Mouse (Mus musculus): ENCODE measurements around the gene Zfp609. TPM values are rescaled to one million over a fixed set of nuclear protein-coding genes. Genes with fewer than 3 reads are reported as not detected.

Zfp609 gene
- total RNA-seq, 1 experiment from 2014 or later: 11.9 TPM

- no peak for ATAC-seq (replicated peaks; ENCODE audit: low read depth, poor library complexity, severe bottlenecking)
Observed at GRCm38 (mm10) chr9:65648730-65649129, 178.6 kb downstream of the Zfp609 start.

GRCm38 (mm10) chr9:65646782-65647181 lies 180.6 kb downstream of the Zfp609 start:
- ATAC-seq (replicated peaks; ENCODE audit: low read depth, poor library complexity, severe bottlenecking): no peak

- ATAC-seq (replicated peaks; ENCODE audit: low read depth, poor library complexity, severe bottlenecking): no peak
Observed at GRCm38 (mm10) chr9:65645984-65646383, 181.4 kb downstream of the Zfp609 start.

- ATAC-seq (replicated peaks; ENCODE audit: low read depth, poor library complexity, severe bottlenecking): no peak
Observed at GRCm38 (mm10) chr9:65644960-65645359, 182.4 kb downstream of the Zfp609 start.

- ATAC-seq (replicated peaks; ENCODE audit: low read depth, poor library complexity, severe bottlenecking): no peak
Observed at GRCm38 (mm10) chr9:65642546-65642945, 184.8 kb downstream of the Zfp609 start.

Other genes with a start within 250 kb of the Zfp609 start
- 19.3 and 20.0 TPM in 2 replicates for gene Plekho2, start 247.5 kb downstream of the Zfp609 start, total RNA-seq (2017)
- gene Pif1, start 240.4 kb downstream of the Zfp609 start, total RNA-seq (2017): 12.9 and 29.1 TPM in 2 replicates
- 2.0 and 3.1 TPM in 2 replicates for gene Rbpms2, start 197.9 kb downstream of the Zfp609 start, total RNA-seq (2017)
- 40.1 and 45.3 TPM in 2 replicates for gene Oaz2, start 159.6 kb downstream of the Zfp609 start, total RNA-seq (2017)
- gene Pclaf, start 62.7 kb upstream of the Zfp609 start, total RNA-seq (2017): 191 and 193 TPM in 2 replicates
- 15.3 and 25.6 TPM in 2 replicates for gene Trip4, start 81.2 kb upstream of the Zfp609 start, total RNA-seq (2017)
- 29.1 and 36.9 TPM in 2 replicates for gene Csnk1g1, start 81.4 kb upstream of the Zfp609 start, total RNA-seq (2017)
- 519 and 575 TPM in 2 replicates for gene Ppib, start 232.7 kb upstream of the Zfp609 start, total RNA-seq (2017)
- gene Snx22, start 242.2 kb upstream of the Zfp609 start, total RNA-seq (2017): 1.2 and 1.7 TPM in 2 replicates

Data from common myeloid progenitor, adult 5-6 weeks (primary cell).